Mouse (Mus musculus) gastrocnemius, postnatal 25 days (tissue): ENCODE results near the gene Etfdh. TPM values are rescaled to one million over a fixed set of nuclear protein-coding genes. Genes with fewer than 3 reads are reported as not detected.

Source experiments
- total RNA-seq, 2 experiments: library from RNA; stranded (reverse); gene quantifications; 1 replicate in 1 of 2; 2 replicates in 1 of 2; pipeline ENCODE4 v1.2.3; 2021

Etfdh gene
- total RNA-seq, 2 experiments from 2014 or later: 106 to 115 TPM

Other genes starting within 250 kb of the Etfdh start
- 1 to 10 TPM; 3.9 to 4.4 TPM for gene Fnip2, start 61.7 kb downstream of the Etfdh start, total RNA-seq
- gene Ppid, start 38.2 kb downstream of the Etfdh start, total RNA-seq: 10 to 100 TPM; 34.6 to 42.5 TPM
- 1 to 10 TPM; 1.2 to 1.4 TPM for gene 4930579G24Rik, start 421 bp downstream of the Etfdh start, total RNA-seq
- gene Rxfp1, start 108.4 kb upstream of the Etfdh start, total RNA-seq: not detected
- gene Tmem144, start 223.3 kb upstream of the Etfdh start, total RNA-seq: 1 to 10 TPM; 1.3 to 3.4 TPM